Mouse (Mus musculus) urinary bladder, postnatal 25 days (tissue): ENCODE data around the gene Baiap3.

Source experiments
- DNase-seq: peaks from one replicate; pipeline ENCODE4 v3.0.0; 2022; ENCODE audit warnings: low spot score

Baiap3 gene

GRCm38 (mm10) chr17:25210006-25210405 lies 46.2 kb downstream of the Baiap3 start:
- DNase-seq = no peak

- no peak for DNase-seq
Measured at GRCm38 (mm10) chr17:25202401-25202800, 53.8 kb downstream of the Baiap3 start.
